Comparison of ENCODE assay signal across 28 mouse cellular contexts in genomic region chr11:98668984-98669383, GRCm38 (mm10). TPM values are rescaled to one million over a fixed set of nuclear protein-coding genes. Genes with fewer than 3 reads are reported as not detected.
"Had no signal": no experiment of that assay in that cellular context is flagged by ENCODE, and none has a peak within 500 bp of the region (broad histone marks: within the 10 kb centered on the region; RNA-seq: fewer than 3 reads in every experiment).

No protein-coding gene starts in this region.

- H3K27ac ChIP-seq: liver, embryonic 12.5 days; liver, embryonic 14.5 days; macrophage; midbrain, embryonic 10.5 days; midbrain, embryonic 13.5 days; neural tube, embryonic 13.5 days; neural tube, embryonic 15.5 days had no signal

- H3K4me2 ChIP-seq: liver, embryonic 12.5 days; lung, embryonic 14.5 days; midbrain, embryonic 13.5 days; neural tube, embryonic 13.5 days; neural tube, embryonic 15.5 days had no signal

- H3K4me1 ChIP-seq: midbrain, embryonic 13.5 days; neural tube, embryonic 13.5 days; neural tube, embryonic 15.5 days had no signal

- DNase-seq: lung, adult 18-20 months; lung, embryonic 14.5 days; lung, postnatal 14 days; lung, postnatal 36 days; retina, postnatal 1 day; right cerebral cortex, adult 18-20 months; right cerebral cortex, postnatal 25 days; right cerebral cortex, postnatal 4 days; spleen, adult 18-20 months; thymus, adult 18-20 months; thymus, postnatal 25 days had no signal

- H3K9me3 ChIP-seq: liver, embryonic 12.5 days; midbrain, embryonic 10.5 days; midbrain, embryonic 13.5 days; neural tube, embryonic 13.5 days; neural tube, embryonic 15.5 days had no signal

- H3K9ac ChIP-seq: liver, embryonic 12.5 days; liver, embryonic 14.5 days; lung, embryonic 14.5 days; midbrain, embryonic 13.5 days; neural tube, embryonic 13.5 days; neural tube, embryonic 15.5 days had no signal

- ATAC-seq: liver, embryonic 12.5 days; midbrain, embryonic 13.5 days; midbrain, embryonic 16.5 days had no signal

- H3K36me3 ChIP-seq: liver, embryonic 12.5 days; midbrain, embryonic 10.5 days; midbrain, embryonic 13.5 days; neural tube, embryonic 13.5 days; neural tube, embryonic 15.5 days had no signal

- H3K4me3 ChIP-seq: liver, embryonic 12.5 days; midbrain, embryonic 10.5 days; midbrain, embryonic 13.5 days; myocyte; neural tube, embryonic 13.5 days; neural tube, embryonic 15.5 days had no signal

RNA-seq across cellular contexts. Expression of gene Gsdma, which starts 4.8 kb away (rescaled TPM):
- polyA plus RNA-seq: liver, embryonic 12.5 days; lung, embryonic 14.5 days; lung, embryonic 16.5 days; macrophage; midbrain, embryonic 10.5 days; midbrain, embryonic 13.5 days; midbrain, embryonic 16.5 days; neural tube, embryonic 11.5 days; neural tube, embryonic 13.5 days had no signal

RNA-seq across cellular contexts. Expression of gene Gsdma2, which starts 22.4 kb away (rescaled TPM):
- total RNA-seq: megakaryocyte, adult 5-6 weeks; megakaryocyte-erythroid progenitor cell, adult 5-6 weeks had no signal
- polyA plus RNA-seq: liver, embryonic 12.5 days; liver, embryonic 14.5 days; liver, embryonic 16.5 days; lung, embryonic 14.5 days; lung, embryonic 16.5 days; macrophage; midbrain, embryonic 10.5 days; midbrain, embryonic 13.5 days; midbrain, embryonic 16.5 days; myocyte; stomach, embryonic 14.5 days had no signal

RNA-seq across cellular contexts. Expression of gene Csf3, which starts 32.1 kb away (rescaled TPM):
- total RNA-seq: megakaryocyte, adult 5-6 weeks; megakaryocyte-erythroid progenitor cell, adult 5-6 weeks had no signal
- polyA plus RNA-seq: liver, embryonic 12.5 days; liver, embryonic 14.5 days; liver, embryonic 16.5 days; lung, embryonic 14.5 days; lung, embryonic 16.5 days; macrophage; midbrain, embryonic 10.5 days; midbrain, embryonic 13.5 days; midbrain, embryonic 16.5 days; myocyte; neural tube, embryonic 11.5 days; neural tube, embryonic 13.5 days; neural tube, embryonic 15.5 days; small intestine, adult 2 months; stomach, embryonic 14.5 days; stomach, embryonic 16.5 days had no signal

RNA-seq across cellular contexts. Expression of gene Gsdma3, which starts 42.8 kb away (rescaled TPM):
- total RNA-seq: megakaryocyte, adult 5-6 weeks; megakaryocyte-erythroid progenitor cell, adult 5-6 weeks had no signal
- polyA plus RNA-seq: liver, embryonic 12.5 days; liver, embryonic 14.5 days; liver, embryonic 16.5 days; lung, embryonic 14.5 days; lung, embryonic 16.5 days; macrophage; midbrain, embryonic 10.5 days; midbrain, embryonic 13.5 days; midbrain, embryonic 16.5 days; myocyte; neural tube, embryonic 11.5 days; neural tube, embryonic 13.5 days; neural tube, embryonic 15.5 days; small intestine, adult 2 months; stomach, embryonic 14.5 days; stomach, embryonic 16.5 days had no signal
